Mouse (Mus musculus) lung, adult 2 months (tissue): ENCODE measurements at regions not wholly inside any gene's neighbourhood (a gene's known extent, or its start where the extent isn't known, plus 50 kb on each side); places are given as distances from the start of the nearest gene placed in this dataset.

ENCODE experiments used
- DNase-seq: peaks from one replicate; pipeline ENCODE4 v3.0.0; 2022
- H3K4me1 ChIP-seq: fragments of 200-500 bp; 2 replicates; pipeline ENCODE4 v1.6.1; 2011; ENCODE audit warnings: low read length; ENCODE audit not compliant: control insufficient read depth, insufficient read depth
- H3K4me3 ChIP-seq: fragments of 200-500 bp; replicated peaks from 2 replicates; pipeline ENCODE3; 2011; ENCODE audit warnings: low read depth, mild to moderate bottlenecking, control low read depth, low read length; ENCODE audit errors: extremely low read depth
- CTCF ChIP-seq: fragments of 200-500 bp; IDR thresholded peaks from 2 replicates; pipeline ENCODE4 v1.5.1; 2011; ENCODE audit warnings: mild to moderate bottlenecking, low read length, control low read depth; ENCODE audit not compliant: insufficient read depth
- POLR2A ChIP-seq: fragments of 200-500 bp; IDR thresholded peaks from 2 replicates; pipeline ENCODE4 v1.6.1; 2011; ENCODE audit warnings: low read depth, mild to moderate bottlenecking, control low read depth, low read length, borderline replicate concordance; ENCODE audit errors: extremely low read depth
- WGBS: fragments of 180-500 bp; shearing (Covaris S2); methylation state at CpG from one replicate; pipeline ENCODE4 v1.1.7; 2018; 5-methylcytosine and 5-hydroxymethylcytosine counted together

GRCm38 (mm10) chr5:119579806-119580205, 90.7 kb upstream of the Tbx3 start:
- no peaks in the 10 kb centered on the region for H3K4me1 ChIP-seq
- DNase-seq = no peak
- TF ChIP-seq POLR2A (no peak), CTCF (no peak)
- no peak overlapping the region for H3K4me3 ChIP-seq
- 56% methylated on average over 2 of the region's 2 CpGs for WGBS

DNA sequence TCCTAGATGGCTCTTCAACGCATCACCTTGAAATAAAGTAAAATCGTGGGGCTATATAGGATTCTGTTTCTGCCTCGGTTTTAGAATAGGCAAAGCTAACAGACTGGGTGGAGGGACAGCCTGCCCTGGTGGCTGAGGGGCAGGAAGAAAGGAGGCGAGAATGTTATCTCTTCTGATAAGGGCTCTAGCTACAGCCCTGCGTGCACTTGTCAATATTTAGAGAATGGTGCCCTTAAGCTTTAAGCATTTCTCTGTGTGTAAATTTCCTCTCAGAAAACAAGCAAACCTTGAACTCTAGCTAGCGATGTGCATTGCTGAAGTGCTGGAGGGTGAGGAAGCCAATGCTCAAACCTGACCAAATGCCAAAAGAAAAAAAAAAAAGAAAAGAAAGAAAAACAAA, 90.1 kb upstream of the Tbx3 start:
- DNase-seq = no peak
- TF ChIP-seq POLR2A (no peak), CTCF (no peak)
- H3K4me1 ChIP-seq = no peaks in the 10 kb centered on the region
- 35% methylated on average over 6 of the region's 6 CpGs for WGBS
- no peak overlapping the region for H3K4me3 ChIP-seq

GRCm38 (mm10) chr5:119580798-119581197, 89.7 kb upstream of the Tbx3 start:
- H3K4me3 ChIP-seq = no peak overlapping the region
- TF ChIP-seq POLR2A = no peak
- no peak for TF ChIP-seq CTCF
- no peak for DNase-seq
- H3K4me1 ChIP-seq = no peaks in the 10 kb centered on the region
- 39% methylated on average over 2 of the region's 2 CpGs for WGBS

DNA sequence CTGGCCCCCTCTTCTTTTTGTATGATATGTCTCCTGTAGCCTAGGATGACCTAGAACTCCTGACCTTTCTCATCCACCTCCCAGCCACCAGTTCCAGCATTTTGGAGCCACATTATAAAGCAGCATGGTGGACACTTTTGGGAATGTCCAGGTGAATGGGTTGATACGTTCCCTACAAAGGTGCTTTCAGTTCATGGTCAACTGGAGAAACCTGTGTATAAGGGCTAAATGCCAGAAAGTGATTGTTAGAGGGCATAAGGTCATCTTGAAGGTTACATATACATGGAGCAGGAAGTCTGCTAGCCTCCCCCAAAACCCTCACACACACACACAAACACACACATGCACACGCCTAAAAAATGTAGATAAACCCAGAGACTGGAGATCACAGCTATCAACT, 86.1 kb upstream of the Tbx3 start:
- no peak for TF ChIP-seq CTCF
- Histone ChIP-seq H3K4me3 (no peak overlapping the region), H3K4me1 (peaks cover 2% of the 10 kb centered on the region; the same call in 1 of the 2 replicates)
- no peak for DNase-seq
- 70% methylated on average over 2 of the region's 2 CpGs for WGBS

DNA sequence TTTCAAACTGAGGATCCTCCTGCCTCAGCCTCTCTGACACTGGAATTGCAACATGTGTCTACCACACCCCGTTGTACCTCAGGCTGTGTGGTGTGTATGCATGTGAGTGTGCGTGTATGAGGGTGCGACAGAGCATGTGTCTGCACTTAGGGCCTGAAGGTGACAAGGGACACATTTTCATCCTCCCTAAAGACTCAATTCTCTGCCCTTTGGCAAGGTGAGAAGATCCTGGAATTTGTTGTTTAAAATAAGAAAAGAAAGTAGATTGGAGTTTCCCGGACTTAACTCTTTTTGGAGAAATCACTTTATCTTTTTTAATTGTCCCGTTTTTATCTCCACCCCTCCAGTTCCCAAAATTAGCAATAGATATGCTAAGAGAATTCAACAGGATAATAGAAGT, 85.6 kb upstream of the Tbx3 start:
- DNase-seq = no peak
- Histone ChIP-seq H3K4me1 (peaks cover 2% of the 10 kb centered on the region; the same call in 1 of the 2 replicates), H3K4me3 (no peak overlapping the region)
- TF ChIP-seq CTCF (no peak), POLR2A (no peak)
- WGBS = 89% methylated on average over 5 of the region's 5 CpGs

- Histone ChIP-seq H3K4me3 (no peak overlapping the region), H3K4me1 (peaks cover 2% of the 10 kb centered on the region; the same call in 1 of the 2 replicates)
- 74% methylated on average over 12 of the region's 12 CpGs for WGBS
- TF ChIP-seq CTCF (no peak), POLR2A (no peak)
- DNase-seq = no peak
Observed at GRCm38 (mm10) chr5:119586391-119587058, 83.9 kb upstream of the Tbx3 start.

DNA sequence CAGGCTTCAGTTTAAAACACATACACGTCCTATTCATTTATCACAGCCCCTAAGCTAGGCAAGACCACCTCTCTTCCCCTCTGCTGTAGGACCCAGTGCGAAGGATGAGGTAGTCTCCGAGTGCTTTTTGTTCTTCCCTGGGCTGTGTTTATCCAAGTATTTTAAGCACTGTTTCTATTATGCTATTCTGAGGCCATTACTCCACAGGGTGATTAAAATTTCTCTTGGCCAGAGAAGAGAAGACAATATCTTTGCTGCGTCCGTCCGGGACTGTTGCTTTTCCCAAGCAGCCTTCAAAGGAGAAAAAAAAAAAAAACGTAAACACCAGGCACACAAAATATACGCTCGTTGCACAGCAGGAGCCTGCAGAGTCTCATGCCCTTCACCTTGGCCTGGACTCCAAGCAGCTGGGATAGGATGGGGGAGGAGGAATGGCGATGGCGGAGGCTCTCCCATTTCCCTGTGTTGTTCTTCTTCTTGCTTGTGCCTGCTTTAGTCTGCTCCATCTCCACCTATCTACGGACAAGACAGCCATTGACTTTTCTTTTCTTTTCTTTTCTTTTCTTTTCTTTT, 83.1 kb upstream of the Tbx3 start:
- no peak for DNase-seq
- WGBS = 35% methylated on average over 12 of the region's 12 CpGs
- TF ChIP-seq POLR2A (no peak), CTCF (no peak)
- Histone ChIP-seq H3K4me1 (peaks cover 2% of the 10 kb centered on the region; the same call in 1 of the 2 replicates), H3K4me3 (no peak overlapping the region)

- DNase-seq = no peak
- Histone ChIP-seq H3K4me3 (no peak overlapping the region), H3K4me1 (peaks cover 2% of the 10 kb centered on the region; the same call in 1 of the 2 replicates)
- TF ChIP-seq POLR2A = no peak
- no peak for TF ChIP-seq CTCF
- 29% methylated on average over 9 of the region's 9 CpGs for WGBS
Observed at GRCm38 (mm10) chr5:119588340-119589272, 81.9 kb upstream of the Tbx3 start.

DNA sequence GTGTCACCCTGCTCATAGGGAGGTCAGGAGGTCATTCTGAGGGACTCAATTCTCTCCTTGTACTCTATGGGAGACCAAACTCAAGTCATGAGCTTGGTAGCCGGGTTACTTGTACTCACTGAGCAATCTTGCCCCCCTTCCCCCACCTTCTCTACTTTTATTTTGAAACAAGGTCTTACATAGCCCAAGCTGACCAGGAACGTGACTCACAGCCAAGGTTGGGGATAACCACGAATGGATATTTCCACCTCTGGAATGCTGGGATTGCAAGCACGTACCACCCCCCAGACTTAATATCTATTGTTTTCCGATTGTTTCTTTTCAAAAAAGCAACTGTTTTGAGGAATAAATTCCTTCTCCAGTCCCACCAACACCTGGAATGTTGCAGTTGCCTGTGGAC, 79.2 kb upstream of the Tbx3 start:
- 82% methylated on average over 5 of the region's 5 CpGs for WGBS
- no peak for DNase-seq
- TF ChIP-seq POLR2A = no peak
- TF ChIP-seq CTCF = no peak
- H3K4me3 ChIP-seq = no peak overlapping the region
- H3K4me1 ChIP-seq = peaks cover 2% of the 10 kb centered on the region; the same call in 1 of the 2 replicates

- Histone ChIP-seq H3K4me3 (no peak overlapping the region), H3K4me1 (no peaks in the 10 kb centered on the region; the same call in 1 of the 2 replicates)
- TF ChIP-seq POLR2A (no peak), CTCF (no peak)
- DNase-seq = no peak
- WGBS = 82% methylated on average over 10 of the region's 10 CpGs
Observed at GRCm38 (mm10) chr5:119592891-119593290, 77.6 kb upstream of the Tbx3 start.
